Mouse (Mus musculus) hindlimb bud, embryonic 11.5 days (tissue): ENCODE measurements around the gene Emx2.

Source experiments
- DNase-seq: peaks from one replicate; pipeline ENCODE4 v3.0.0-alpha.2; 2012; ENCODE audit warnings: low read depth, low spot score; ENCODE audit errors: extremely low spot score

Gene Emx2

DNA sequence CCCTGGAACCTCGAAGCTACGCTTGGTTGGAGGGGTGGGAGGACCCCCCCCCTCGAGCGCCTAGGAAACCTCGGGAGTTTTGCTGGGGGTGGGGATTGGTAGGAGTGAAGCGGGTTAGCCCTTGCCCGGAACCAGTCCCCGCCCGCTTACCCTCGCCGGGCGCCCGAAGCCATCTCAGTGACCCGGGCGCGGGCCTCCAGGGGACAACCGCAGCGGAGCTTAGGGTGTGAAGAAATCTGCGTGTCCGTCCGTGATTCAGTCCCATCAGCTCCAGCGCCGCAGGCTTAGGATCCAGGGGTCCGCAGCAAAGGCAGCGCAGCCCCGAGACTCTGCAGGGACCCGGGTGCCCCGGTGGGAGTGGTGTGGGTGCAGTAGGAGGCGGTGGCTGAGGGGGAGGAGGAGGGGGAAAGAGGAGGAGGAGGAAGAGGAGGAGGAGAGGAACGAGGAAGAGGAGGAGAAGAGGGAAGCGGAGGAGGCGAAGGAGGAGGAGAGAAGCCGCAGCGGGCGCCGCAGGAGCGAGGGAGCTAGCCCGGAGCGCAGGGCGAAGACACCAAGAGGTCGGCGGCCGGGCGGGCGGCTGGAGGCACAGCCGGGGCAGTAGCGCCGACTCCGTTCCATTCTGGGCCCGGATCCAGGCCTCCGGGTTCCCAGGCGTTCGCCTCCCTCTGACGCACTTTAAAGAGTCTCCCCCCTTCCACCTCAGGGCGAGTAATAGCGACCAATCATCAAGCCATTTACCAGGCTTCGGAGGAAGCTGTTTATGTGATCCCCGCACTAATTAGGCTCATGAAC lies at the start of gene Emx2:
Emx2 (plus strand) TSS at position 422 of the 792 bp plus-strand sequence.
- no peak for DNase-seq

DNA sequence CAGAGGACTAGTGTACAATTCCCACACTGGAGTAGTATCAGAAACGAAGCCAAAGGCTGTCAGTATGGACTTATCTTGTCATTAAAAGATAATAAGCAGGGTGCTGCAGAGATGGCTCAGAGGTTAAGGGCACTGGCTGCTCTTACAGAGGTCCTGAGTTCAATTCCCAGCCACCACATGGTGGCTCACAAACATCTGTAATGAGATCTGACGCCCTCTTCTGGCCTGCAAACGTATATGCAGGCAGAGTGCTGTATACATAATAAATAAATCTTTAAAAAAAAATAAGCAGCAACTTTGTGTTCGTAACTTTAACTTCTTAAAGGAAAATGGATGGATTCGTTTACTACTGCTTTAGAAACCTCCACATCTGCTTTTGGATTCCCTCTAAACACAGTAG lies 44.0 kb upstream of the Emx2 start:
- DNase-seq = no peak

DNA sequence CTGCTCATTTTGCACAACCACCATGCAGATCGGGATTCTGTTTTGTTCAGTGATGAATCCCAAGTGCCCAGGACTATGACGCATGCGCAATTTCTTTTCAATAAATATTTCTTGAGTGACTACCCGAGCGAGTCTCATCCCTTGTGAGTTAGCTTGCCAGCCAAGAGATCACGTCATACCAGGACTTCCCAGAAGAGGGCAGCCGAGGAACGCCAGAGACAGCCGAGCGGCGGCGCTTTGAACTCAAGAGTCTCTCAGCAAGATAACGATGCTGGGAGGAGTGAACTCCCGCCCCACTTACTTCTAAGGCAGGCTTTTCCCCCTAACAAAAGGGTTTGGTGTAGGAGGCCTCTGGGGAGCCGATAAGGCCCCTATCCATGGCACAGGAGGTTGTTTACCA lies 40.1 kb upstream of the Emx2 start:
- no peak for DNase-seq

DNA sequence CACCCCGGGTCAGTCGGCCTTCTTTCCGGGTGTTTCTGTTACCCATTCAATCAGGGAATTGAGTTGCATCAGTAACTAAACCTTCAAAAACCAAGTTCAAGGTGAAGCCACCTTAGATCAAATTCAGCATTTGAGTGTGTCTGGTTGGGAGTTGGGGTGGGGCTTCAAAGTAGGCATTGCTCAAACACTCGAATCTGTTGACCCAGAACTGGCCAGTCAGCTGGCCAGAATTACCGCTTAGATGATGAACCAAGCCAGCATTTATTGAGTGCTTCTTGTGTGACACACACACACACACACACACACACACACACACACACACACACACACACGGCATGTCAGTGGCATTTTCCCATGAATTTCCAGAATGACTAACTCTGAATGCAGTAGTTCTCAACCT lies 39.5 kb upstream of the Emx2 start:
- DNase-seq = no peak

DNA sequence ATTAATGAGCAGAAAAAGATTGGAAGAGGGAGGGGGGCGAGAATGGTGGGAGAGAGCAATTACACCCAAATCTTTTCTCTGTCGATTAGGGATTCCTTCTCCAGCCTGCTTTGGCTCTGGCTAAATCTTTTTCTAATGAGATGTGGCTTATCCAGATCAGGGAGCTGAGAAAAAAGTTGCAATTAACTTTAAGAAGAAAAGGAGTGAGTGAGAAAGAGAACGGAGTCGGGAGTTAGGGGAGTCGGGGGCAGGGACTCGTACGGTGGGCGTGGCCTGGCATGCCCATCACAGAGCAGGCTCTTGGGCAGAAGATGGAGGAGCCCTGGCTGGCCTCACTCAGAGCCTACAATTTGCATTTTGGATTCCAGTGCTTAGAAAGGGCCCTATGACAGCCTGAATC lies 35.8 kb upstream of the Emx2 start:
- no peak for DNase-seq

DNA sequence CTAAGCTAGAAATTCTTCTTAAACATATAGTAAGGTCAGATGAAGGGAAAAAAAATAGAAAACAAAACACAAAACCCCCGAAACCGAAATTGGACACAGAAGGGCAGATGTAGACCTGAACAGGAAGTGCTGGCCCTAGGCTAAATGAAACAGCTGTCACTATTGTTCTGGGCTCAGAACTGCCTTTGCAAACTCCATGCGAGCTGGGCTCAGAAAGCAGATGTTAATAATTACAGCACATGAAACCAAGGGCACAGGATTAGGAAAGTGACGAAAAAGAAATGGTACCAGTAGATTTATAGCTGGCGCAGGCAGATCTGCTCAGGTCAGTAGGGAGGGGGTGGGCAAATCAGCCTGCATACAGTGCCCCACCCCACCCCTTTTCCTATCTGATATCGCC lies 34.5 kb upstream of the Emx2 start:
- peak; percentile 85 for DNase-seq

DNA sequence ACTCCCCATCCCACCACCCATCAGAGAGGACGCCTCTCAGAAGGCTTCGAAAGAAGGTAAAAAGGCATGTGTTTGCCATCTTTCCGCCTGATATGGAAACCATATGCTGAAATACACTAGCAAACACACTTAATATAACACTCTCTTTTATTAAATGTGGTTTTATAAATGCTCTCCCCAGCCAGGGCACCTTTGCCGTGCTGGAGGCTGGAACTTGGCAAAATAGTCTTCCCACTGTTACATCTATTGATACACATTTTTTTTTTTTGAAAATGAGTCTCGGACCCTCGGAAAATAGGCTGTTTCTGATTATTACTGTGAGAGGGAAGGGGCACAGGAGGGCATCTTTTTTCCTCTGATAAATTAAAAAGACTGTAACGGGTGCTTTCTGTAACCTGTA lies 33.2 kb upstream of the Emx2 start:
- no peak for DNase-seq

DNA sequence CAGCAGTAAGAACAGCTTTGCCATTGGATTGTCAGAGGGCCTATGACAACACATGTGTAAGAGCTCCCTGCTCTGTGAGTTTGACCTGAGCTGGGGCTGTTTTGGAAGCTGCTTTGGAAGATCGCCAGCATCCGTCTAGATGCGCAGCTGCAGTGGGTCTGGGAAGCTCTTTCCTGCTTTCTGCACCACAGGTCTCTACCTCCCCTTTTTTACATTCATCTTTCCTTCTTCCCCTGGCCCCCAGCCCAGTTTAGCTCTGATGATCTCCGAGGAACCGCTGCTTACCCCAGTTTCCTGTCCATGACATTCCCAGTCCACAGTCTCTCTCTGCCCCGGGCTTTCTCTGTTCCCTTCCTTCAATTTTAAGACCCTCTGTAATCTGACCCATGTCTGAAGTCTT lies 25.9 kb upstream of the Emx2 start:
- no peak for DNase-seq

DNA sequence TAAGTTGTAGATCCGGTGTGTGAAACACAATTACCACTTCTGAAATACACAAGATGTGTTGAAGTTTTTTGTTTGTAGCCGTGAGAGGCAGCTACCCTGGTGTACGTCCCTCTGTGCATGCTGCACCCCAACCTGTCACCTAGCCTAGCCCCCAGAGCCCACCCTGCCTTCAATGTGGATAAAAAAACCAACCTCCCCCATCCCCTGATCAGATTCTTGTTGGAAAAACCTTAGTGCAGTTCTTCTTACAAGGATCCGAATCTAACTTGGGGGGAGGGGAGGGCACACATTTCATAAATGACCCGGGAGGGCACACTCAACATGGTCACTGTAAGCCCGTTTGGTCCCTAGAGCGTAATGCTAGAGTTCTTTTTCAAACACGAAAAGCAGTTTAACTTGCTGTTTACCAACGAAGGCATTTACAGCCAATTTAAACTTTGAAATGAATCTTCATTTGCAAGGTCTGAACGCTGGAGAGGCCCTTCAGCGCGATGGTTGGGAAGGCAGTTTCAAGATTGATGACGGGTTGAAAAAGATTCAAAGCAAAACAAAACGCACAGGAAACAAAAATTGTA lies 7.5 kb upstream of the Emx2 start:
- DNase-seq = no peak

DNA sequence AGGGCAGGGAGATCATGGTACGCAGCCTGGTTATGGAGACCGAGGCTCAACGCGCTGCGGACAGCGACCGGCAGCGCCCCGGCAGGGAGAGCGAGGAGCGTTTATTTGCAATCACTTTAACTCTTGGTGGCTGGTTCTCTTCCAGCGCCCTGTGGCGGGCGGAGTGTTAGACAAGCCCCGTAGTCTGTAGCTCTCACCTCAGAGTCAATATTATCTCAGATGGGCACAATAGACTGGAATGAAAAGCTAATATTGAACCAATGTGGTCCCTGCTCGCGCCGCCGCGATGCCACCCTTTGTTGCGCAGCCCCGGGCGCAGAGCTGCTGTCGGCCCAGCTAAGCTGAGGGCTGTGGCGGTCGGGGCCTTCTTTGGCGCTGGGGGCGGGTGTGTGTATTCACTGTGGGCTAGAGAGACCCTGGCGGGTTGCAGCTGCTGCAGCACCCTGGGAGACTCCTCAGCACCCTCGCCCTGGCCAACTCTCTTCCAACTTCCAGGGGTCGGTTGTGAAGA lies 6.7 kb upstream of the Emx2 start:
- no peak for DNase-seq

DNA sequence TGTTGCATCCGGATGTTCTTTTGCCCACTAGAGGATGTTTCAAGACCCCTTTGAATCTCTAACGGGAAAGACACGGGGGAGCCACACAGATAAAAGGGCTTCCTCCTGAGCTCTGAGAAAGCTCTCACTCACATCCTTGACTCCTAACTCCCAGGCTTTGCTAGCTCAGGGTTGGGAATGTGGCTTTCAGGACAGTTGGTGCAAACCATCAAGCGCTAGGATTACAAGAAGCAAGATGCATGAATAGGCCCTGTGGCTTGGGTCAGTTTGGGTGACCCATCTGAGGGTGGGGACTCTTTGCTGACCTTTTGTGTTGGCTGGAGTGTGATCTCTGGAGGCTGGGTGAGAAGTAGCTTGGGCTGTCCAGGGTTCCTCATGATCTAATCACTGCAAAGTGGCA lies 5.9 kb upstream of the Emx2 start:
- no peak for DNase-seq

DNA sequence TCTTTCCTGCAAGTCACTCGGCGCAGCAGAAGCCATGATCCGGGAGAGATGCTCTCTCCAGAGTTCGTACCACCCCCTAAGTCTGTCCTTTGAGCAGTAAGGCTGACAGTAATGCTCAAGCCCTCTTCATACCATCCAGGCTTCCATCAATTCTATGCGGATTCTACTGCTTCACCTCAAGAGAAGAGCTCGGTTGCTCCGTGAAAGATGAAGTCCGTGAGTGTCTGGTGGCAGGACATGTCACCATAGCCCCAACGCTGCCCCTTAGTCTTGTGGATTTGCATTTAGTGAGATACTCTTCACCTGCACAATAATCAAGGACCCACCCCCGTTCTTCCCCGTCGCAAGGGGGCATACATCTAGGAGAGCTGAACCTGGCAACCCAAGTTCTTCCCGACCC lies 4.6 kb upstream of the Emx2 start:
- no peak for DNase-seq

DNA sequence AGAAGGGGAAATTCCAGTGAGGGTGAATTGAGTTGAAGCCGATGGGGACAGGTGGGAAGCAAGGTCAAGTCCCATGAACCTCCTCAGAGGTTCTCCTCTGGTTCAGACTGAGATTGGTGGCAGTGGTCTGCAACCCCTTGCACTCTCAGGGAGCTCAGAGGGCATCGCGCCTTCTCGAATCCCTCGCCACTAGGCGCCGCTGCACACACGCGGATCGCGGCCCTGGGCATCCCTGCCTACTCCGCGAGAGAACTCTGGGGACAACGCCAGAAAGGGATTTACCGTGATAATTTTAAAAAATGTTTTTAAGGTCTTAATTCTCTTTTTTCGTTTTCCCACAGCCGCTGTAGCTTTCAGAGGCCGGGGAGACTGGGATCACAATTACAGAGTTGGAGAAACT lies 4.0 kb upstream of the Emx2 start:
- no peak for DNase-seq

DNA sequence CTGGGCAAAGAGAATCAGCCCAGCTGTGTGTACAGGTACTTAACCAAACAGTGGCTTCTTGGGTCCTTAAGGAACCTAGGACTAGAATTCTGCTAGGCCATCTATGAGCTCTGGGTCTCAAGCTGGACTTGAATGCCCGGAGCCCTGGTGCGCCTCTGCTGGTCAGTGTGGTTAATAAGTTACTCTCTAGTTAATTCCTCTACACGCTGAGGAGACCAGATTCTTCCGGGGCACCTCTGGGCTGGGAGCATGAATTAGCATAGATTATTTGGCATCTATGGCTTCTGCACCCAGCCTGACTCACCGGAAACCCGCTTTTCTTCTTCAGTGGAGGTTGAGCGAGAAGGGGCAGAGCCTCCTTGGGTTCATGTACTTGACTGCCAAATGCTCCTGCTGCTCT lies 2.5 kb upstream of the Emx2 start:
- DNase-seq = no peak

DNA sequence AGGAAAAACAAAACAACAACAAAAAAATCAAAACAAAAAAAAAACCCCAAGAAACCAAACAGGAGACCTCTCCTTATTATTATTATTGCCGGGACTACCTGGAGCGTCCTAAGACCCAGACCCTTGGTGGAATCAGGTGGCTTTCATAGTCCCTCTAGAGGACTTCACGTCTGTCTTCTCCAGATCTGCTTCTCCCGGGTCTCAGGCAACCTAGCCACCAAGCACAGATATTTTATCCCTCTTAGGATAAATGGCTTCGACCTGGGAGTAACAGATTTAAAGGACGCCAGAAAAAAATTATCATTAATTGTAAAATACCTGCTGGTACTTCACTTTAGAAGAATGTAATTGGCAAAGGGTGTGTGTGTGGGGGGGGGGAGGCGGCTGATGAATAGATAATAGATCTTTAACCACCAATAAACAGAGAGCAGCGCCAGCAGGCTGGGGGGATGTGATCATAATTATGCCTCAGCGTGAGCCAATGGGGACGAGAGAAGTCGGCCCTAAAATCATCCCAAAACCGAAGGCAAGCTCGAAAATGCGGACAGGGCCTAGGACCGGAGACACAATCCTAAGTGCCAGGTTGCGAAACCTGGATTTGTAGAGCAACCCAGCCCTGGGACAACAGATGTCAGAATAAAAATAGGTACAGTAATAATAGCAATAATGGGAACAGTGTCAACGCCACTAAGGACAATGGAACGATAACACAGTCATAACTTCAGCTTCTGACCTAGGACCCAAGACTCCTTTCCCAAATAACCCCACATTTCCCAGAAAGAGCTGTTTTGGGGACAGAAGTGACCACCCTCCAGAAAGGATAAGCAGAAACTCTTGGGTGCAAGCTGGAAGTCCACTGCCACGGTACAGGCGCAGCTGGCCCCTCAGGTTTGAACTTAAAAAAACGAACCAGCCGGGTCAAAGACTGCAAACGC lies 894 bp upstream of the Emx2 start:
- no peak for DNase-seq

DNA sequence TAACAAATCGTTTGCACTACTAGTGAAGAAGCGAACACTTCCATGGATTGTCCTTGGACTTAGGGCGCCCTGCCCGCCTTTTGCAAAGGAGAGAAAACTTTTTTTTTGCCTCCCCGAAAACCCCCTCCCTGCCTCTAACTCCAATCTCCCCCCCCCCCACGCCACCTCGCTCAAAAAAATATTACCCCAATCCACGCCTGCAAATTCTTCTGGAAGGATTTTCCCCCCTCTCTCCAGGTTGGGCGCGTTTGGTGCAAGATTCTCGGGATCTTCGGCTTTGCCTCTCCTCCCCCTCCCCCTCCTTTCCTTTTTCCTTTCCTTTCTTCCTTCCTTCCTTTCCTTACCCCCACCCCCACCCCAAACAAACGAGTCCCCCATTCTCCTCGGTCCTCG lies 567 bp downstream of the Emx2 start:
- DNase-seq = no peak

DNA sequence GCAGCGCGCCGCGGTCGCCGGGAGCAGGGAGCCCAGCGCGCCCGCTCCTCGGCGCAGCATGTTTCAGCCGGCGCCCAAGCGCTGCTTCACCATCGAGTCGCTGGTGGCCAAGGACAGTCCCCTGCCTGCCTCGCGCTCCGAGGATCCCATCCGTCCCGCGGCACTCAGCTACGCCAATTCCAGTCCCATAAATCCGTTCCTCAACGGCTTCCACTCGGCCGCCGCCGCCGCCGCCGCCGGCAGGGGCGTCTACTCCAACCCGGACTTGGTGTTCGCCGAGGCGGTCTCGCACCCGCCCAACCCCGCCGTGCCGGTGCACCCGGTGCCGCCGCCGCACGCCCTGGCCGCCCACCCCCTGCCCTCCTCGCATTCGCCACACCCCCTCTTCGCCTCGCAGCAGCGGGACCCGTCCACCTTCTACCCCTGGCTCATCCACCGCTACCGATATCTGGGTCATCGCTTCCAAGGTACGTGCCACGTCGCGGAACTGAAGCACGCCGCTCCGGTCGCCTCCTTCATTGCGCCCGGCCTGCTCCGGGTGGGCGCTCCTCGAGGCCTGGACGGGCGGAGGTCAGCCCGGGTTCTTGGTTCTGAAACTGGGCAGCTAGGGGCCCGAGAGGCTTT lies 1.1 kb downstream of the Emx2 start:
- DNase-seq = no peak

DNA sequence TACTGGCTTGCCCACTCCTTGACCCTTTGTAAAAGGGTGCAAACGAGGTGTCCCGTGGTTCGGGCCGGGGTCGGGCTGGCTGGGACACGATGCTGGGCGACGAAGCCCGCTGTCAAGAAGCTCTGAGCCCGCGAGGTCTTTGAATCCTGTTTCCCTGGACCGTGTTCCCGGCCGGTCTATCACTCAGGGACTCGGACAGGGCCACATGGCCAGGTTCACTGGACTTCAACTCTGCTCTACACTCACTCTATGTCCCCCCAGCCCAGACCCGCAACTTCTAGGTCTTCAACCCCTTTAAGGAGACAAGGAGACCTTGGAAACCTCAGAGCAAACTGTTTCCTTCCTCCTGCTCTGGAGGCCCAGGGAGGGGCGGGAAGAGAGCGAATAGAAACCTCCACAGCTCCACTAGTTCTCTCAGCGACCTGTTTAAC lies 1.7 kb downstream of the Emx2 start:
- DNase-seq = no peak

DNA sequence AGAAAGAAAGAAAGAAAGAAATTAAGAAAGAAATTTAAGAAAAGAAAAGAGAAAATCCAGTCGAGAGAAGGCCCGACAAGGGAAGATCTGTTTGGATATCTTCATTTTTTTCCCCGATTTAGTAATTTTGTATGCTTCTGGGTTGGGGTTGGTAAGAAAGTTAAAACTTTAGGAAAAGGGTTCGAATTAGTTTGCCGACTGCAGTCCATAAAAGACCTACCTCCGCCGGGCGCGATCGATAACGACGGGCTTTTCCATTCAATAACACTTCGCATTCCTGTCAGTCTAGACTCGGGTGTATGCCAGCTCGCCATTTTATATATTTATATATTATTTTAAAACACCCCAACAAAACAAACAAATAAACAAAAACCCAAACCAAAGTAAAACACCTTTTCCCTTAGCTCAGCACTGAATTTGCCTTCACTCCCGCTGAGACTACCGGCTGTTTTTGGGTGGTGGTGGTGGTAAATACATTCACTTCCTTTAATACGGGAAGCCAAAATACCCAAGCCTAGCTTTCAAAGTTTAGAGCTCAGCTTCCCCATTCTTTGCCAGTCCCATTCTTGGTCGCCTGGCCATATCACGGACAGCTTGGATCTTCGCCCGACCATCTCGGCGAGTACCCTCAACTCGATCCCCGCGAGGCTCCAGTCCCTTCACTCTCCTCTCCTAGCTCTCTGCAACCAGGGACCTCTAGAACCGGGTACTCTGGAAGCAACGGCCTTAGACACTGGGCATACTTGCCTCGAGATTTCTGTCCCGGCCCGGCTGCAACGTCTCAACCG lies 2.4 kb downstream of the Emx2 start:
- DNase-seq = no peak
